Mouse (Mus musculus): ENCODE results near the gene Fras1.

DNA sequence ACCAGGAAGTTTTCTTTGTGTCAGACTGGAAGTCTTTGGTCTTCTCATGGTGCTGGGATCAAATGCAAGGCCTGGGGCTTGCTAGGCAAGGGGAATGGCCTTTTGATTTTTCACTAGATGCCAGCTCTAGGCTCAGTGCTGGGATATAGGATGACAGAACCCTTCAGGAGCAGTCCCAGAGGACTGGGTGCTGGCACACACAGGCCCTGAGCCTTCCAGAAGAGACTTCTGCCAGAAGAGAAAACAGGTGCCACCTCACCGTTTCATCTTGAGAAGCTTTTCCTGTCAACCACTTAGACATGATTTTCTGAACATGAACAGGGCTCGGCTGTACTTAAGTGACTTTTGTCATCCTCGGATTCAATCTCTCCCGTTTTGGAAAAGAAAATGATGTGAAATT, 66.1 kb downstream of the Fras1 start:
- TF ChIP-seq POLR2A (IDR thresholded peaks at IDR 0.05; ENCODE audit: control insufficient read depth, low read depth, low read length) (no peak), CTCF (IDR thresholded peaks at IDR 0.05; ENCODE audit: control insufficient read depth, insufficient read depth, insufficient replicate concordance, low read depth, low read length) (no peak)

All from testis, adult 2 months (tissue).